Mouse (Mus musculus) megakaryocyte, embryonic 14.5 days (primary cell): ENCODE results near the gene Fam222b. TPM values are rescaled to one million over a fixed set of nuclear protein-coding genes. Genes with fewer than 3 reads are reported as not detected.

Source experiments
- H3K27me3 ChIP-seq: replicated peaks from 2 replicates; pipeline ENCODE3; 2012; ENCODE audit warnings: inconsistent platforms
- H3K36me3 ChIP-seq: replicated peaks from 2 replicates; pipeline ENCODE3; 2012; ENCODE audit warnings: low read length, inconsistent platforms, mixed read lengths
- H3K4me1 ChIP-seq: 2 replicates; pipeline ENCODE4 v1.6.1; 2012; ENCODE audit warnings: inconsistent platforms
- H3K4me3 ChIP-seq: replicated peaks from 2 replicates; pipeline ENCODE3; 2012; ENCODE audit warnings: moderate library complexity, mild to moderate bottlenecking, inconsistent platforms
- H3K9me3 ChIP-seq: 2 replicates; pipeline ENCODE4 v1.6.1; 2012; ENCODE audit warnings: inconsistent platforms
- FLI1 ChIP-seq: IDR thresholded peaks from 2 replicates; pipeline ENCODE4 v1.6.1; 2012; ENCODE audit warnings: low read length, inconsistent platforms, mixed read lengths
- GATA1 ChIP-seq: IDR thresholded peaks from 3 replicates; pipeline ENCODE4 v1.6.1; 2012; ENCODE audit warnings: mixed read lengths, low read length, inconsistent platforms, borderline replicate concordance
- polyA plus RNA-seq: library from polyadenylated mRNA; stranded (reverse); fragments of >175 nt; gene quantifications from 2 replicates; pipeline ENCODE4 v1.2.3, GENCODE M21; 2012; ENCODE audit warnings: low replicate concordance; ENCODE audit not compliant: insufficient read depth

Fam222b gene
- polyA plus RNA-seq, 1 experiment: 32.0 TPM

GRCm38 (mm10) chr11:78161968-78162367 is 67.5 kb downstream of the Fam222b start:
- Histone ChIP-seq H3K4me3 (no peak overlapping the region), H3K9me3 (no peaks in the 10 kb centered on the region), H3K36me3 (peaks cover 48% of the 10 kb centered on the region), H3K4me1 (peaks cover 74% of the 10 kb centered on the region), H3K27me3 (peaks cover 40% of the 10 kb centered on the region)
- TF ChIP-seq GATA1 (no peak), FLI1 (no peak)

DNA sequence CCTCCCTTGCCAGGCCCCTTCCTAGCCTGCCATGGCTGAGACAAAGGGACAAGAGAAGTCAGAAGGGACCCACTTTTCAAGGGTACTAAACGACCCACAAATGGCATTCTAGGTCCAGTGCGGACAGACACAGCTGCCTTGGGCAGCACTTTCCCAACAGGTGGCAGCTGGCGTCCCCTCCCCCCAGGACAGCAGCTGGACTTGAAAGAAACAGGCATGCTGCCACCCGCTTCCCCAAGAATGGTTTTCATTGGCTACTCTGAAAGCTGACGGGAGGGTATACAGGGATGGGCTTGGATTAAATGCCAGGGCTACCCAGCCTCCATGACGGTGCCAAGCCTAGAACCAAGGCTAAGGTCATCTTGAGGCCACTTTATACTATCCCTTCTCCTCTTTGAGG is 68.0 kb downstream of the Fam222b start:
- H3K36me3 ChIP-seq: peaks cover 49% of the 10 kb centered on the region
- H3K9me3 ChIP-seq: no peaks in the 10 kb centered on the region
- no peak overlapping the region for H3K4me3 ChIP-seq
- no peak for TF ChIP-seq FLI1
- no peak for TF ChIP-seq GATA1
- H3K27me3 ChIP-seq: peaks cover 45% of the 10 kb centered on the region
- H3K4me1 ChIP-seq: peaks cover 78% of the 10 kb centered on the region

- Histone ChIP-seq H3K27me3 (peaks cover 49% of the 10 kb centered on the region), H3K4me1 (peaks cover 81% of the 10 kb centered on the region), H3K36me3 (peaks cover 49% of the 10 kb centered on the region), H3K4me3 (peak overlapping the region; percentile 96), H3K9me3 (no peaks in the 10 kb centered on the region)
- no peak for TF ChIP-seq GATA1
- no peak for TF ChIP-seq FLI1
These were observed 68.6 kb downstream of the Fam222b start for GRCm38 (mm10) chr11:78163045-78163444.

DNA sequence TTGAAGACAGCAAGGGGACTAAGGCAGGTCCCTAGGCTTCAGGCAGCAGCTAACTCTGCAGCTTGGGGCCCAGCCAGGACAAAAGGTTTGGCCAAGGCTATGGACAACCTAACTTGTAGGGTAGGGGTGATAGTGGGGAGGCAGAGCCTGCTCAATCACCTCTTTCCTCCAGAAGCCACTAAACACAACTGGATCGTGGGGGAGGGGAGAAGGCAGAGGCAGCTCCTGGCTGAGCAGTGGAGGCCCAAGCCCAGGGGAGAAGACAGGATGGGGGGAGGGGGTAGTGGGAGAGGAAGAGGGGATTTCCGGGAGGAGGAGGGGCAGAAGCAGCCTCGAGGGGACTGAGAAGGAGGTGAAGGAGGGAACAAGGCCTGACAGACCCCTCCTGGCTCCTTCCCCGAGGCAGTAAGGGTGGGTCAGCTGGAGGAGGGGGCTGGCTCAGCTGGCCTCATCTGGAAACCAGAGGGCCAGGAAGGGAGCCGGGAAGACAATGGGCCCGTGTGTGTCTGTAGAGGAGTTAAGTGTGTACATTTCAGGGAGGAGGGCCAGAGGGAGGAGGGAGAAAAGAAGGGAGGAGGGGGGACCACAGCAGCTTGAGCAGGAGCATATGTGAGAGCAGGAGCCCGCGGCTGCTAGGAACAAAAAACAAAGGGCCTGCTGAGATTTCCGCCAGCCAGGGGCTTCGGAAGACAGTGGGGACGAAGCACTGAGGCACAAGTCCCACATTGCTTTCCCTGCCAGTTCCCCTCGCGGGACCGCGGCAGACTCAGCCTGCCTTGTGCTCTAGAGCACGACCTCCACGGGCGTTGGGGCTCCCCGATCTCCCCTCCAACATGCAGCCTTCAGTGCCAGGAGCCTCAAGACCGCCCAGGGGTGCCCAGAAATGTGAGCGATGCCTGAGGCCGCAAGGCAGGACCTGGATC is 69.5 kb downstream of the Fam222b start:
- Histone ChIP-seq H3K4me1 (peaks cover 80% of the 10 kb centered on the region), H3K27me3 (peaks cover 49% of the 10 kb centered on the region), H3K4me3 (peak overlapping the region; percentile 96), H3K9me3 (no peaks in the 10 kb centered on the region), H3K36me3 (peaks cover 41% of the 10 kb centered on the region)
- TF ChIP-seq GATA1 (no peak), FLI1 (no peak)

DNA sequence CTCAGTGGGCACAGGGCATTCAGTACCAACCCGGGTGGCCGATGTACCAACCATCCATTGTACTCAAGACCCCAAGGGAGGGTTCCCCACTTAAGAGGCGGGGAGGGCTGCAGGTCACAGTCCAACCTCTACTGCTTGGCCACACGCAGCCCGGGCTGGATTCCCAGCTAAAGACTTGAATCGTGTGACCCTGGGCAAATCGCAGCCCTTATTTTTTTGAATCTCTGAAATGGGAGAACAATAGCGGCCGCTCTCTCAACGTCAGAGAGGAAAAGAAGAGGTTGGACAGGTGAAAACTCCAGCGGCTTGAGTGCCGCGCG is 70.1 kb downstream of the Fam222b start:
- TF ChIP-seq GATA1 (no peak), FLI1 (no peak)
- Histone ChIP-seq H3K27me3 (peaks cover 52% of the 10 kb centered on the region), H3K36me3 (peaks cover 41% of the 10 kb centered on the region), H3K9me3 (no peaks in the 10 kb centered on the region), H3K4me1 (peaks cover 80% of the 10 kb centered on the region), H3K4me3 (peak overlapping the region; percentile 96)

DNA sequence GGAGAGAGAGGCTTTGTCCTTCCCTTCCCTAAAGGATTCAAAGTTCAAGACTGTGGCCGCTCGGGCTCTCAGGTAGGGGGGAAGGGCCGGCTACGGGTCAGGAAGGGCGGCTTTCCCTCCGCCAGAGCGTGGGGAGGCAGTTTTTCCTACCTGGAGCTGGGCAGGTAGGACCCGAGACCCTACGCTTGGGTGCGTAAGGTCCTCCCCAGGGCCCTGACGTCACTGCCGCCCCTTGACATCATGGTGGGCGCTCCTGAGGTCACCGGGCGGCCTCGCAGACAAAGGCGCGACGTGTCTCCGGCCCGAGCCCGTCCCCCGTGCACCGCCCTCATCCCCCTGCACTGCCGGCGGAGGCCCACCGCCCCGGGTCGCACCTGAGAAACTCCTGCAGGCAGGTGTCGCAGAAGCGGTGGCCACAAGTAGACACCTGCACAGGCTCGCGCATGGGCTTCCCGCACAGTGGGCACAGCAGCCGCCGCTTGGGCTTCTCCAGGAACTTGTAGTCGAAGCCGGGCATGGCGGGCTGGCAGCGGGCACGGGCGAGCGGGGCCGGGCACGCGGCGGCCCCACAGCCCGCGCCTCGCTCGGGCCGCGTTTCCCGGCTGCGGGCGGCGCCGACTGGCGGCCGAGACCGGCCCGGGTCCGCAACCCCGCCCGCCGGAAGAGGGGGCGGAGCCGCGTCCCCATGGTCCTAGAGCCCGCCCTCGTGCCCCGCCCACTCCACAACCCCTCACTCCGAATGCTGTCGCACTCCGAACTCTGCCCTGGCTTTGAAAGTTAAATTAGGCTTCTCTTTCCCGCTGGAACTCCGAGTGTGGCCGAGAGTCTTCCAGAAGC is 70.7 kb downstream of the Fam222b start, which contains the start of gene Traf4:
TSS of gene Traf4 (minus strand) at position 666 of the 837 bp plus-strand sequence.
- H3K9me3 ChIP-seq: no peaks in the 10 kb centered on the region
- peak within 1 kb of the TSS; percentile 96 for H3K4me3 ChIP-seq
- H3K36me3 ChIP-seq: peaks cover 35% of the 10 kb centered on the region
- peaks cover 52% of the 10 kb centered on the region for H3K27me3 ChIP-seq
- no peak for TF ChIP-seq GATA1
- no peak for TF ChIP-seq FLI1
- peaks cover 77% of the 10 kb centered on the region for H3K4me1 ChIP-seq

- H3K36me3 ChIP-seq: peaks cover 33% of the 10 kb centered on the region
- peaks cover 78% of the 10 kb centered on the region for H3K4me1 ChIP-seq
- H3K9me3 ChIP-seq: no peaks in the 10 kb centered on the region
- peak overlapping the region; percentile 96 for H3K4me3 ChIP-seq
- TF ChIP-seq FLI1 (no peak), GATA1 (no peak)
- peaks cover 50% of the 10 kb centered on the region for H3K27me3 ChIP-seq
These were observed 71.3 kb downstream of the Fam222b start for GRCm38 (mm10) chr11:78165761-78166109.

- Histone ChIP-seq H3K4me3 (peak overlapping the region; percentile 96), H3K4me1 (peaks cover 74% of the 10 kb centered on the region), H3K27me3 (peaks cover 49% of the 10 kb centered on the region), H3K9me3 (no peaks in the 10 kb centered on the region), H3K36me3 (peaks cover 33% of the 10 kb centered on the region)
- TF ChIP-seq GATA1 (no peak), FLI1 (no peak)
These were observed 71.7 kb downstream of the Fam222b start for GRCm38 (mm10) chr11:78166161-78166560.

- Histone ChIP-seq H3K4me1 (peaks cover 72% of the 10 kb centered on the region), H3K4me3 (no peak overlapping the region), H3K36me3 (peaks cover 31% of the 10 kb centered on the region), H3K9me3 (no peaks in the 10 kb centered on the region), H3K27me3 (peaks cover 47% of the 10 kb centered on the region)
- TF ChIP-seq GATA1: no peak
These were observed 72.2 kb downstream of the Fam222b start for GRCm38 (mm10) chr11:78166640-78167039.
